ENCODE assay signal across 15 mouse cellular contexts in genomic region chr10:67066421-67066820, GRCm38 (mm10). TPM values are rescaled to one million over a fixed set of nuclear protein-coding genes. Genes with fewer than 3 reads are reported as not detected.
DNase-seq lines count a peak whose midpoint lies in the region; ATAC-seq and TF ChIP-seq lines count a peak whose summit lies in the region.
"Had no signal": no experiment of that assay in that cellular context is flagged by ENCODE, and none has a peak within 500 bp of the region (broad histone marks: within the 10 kb centered on the region; RNA-seq: fewer than 3 reads in every experiment).

No protein-coding gene starts in this region.

- no peak for ATAC-seq in forebrain, embryonic 13.5 days
- ATAC-seq in forebrain, embryonic 16.5 days: no peak
- ATAC-seq in liver, postnatal 0 days: no peak
- peak; percentile 70; the same call in 1 of the 2 replicates for ATAC-seq in hindbrain, postnatal 0 days

- no peak for DNase-seq in liver, postnatal 0 days
- DNase-seq in liver: no peak
- DNase-seq in hindbrain, postnatal 0 days (ENCODE audit: low spot score): peak; percentile 58
- no peak for DNase-seq in layer of hippocampus, postnatal 14 days (ENCODE audit: low spot score in 2 of 2)
- no peak for DNase-seq in layer of hippocampus, postnatal 36 days
- DNase-seq: adrenal gland, postnatal 36 days; gastrocnemius, postnatal 10 days; heart, postnatal 4 days; liver, embryonic 13.5 days; thymus, postnatal 4 days had no signal

- no peak overlapping the region for H3K9ac ChIP-seq in forebrain, embryonic 13.5 days
- H3K9ac ChIP-seq in forebrain, embryonic 16.5 days (replicated peaks; ENCODE audit: low read depth, low read length): no peak overlapping the region
- no peak overlapping the region for H3K9ac ChIP-seq in liver, postnatal 0 days (replicated peaks)
- H3K9ac ChIP-seq in hindbrain, postnatal 0 days (replicated peaks; ENCODE audit: low read length): no peak overlapping the region
- H3K9ac ChIP-seq: liver, embryonic 13.5 days had no signal

- no peak overlapping the region for H3K4me2 ChIP-seq in forebrain, embryonic 13.5 days
- H3K4me2 ChIP-seq in forebrain, embryonic 16.5 days (ENCODE audit: low read length): no peak overlapping the region
- H3K4me2 ChIP-seq in liver, postnatal 0 days (ENCODE audit: low read depth, low read length): no peak overlapping the region
- no peak overlapping the region for H3K4me2 ChIP-seq in hindbrain, postnatal 0 days (ENCODE audit: low read depth, low read length)
- H3K4me2 ChIP-seq: liver, embryonic 13.5 days had no signal

- H3K27me3 ChIP-seq in forebrain, embryonic 13.5 days: no peaks in the 10 kb centered on the region
- H3K27me3 ChIP-seq in forebrain, embryonic 16.5 days (replicated peaks; ENCODE audit: control insufficient read depth, insufficient read depth, low read length): no peaks in the 10 kb centered on the region
- no peaks in the 10 kb centered on the region for H3K27me3 ChIP-seq in liver, postnatal 0 days (ENCODE audit: insufficient read depth, low read length)
- H3K27me3 ChIP-seq in hindbrain, postnatal 0 days (ENCODE audit: insufficient read depth, low read length): no peaks in the 10 kb centered on the region
- H3K27me3 ChIP-seq: liver, embryonic 13.5 days; megakaryocyte, embryonic 14.5 days had no signal

- H3K4me1 ChIP-seq in forebrain, embryonic 13.5 days: peaks cover 24% of the 10 kb centered on the region
- H3K4me1 ChIP-seq in forebrain, embryonic 16.5 days (replicated peaks; ENCODE audit: control insufficient read depth, insufficient read depth, low read length): peaks cover 20% of the 10 kb centered on the region
- peaks cover 3% of the 10 kb centered on the region; the same call in 1 of the 2 replicates for H3K4me1 ChIP-seq in liver, postnatal 0 days (ENCODE audit: insufficient read depth)
- peaks cover 40% of the 10 kb centered on the region for H3K4me1 ChIP-seq in brown adipose tissue, adult 24 weeks (ENCODE audit: control insufficient read depth, insufficient read depth, insufficient read length, low read length)
- no peaks in the 10 kb centered on the region for H3K4me1 ChIP-seq in hindbrain, postnatal 0 days (ENCODE audit: insufficient read depth, low read length)

- 0 out of 2 replicates have a peak, but pooled peaks have one; percentile 4 for TF ChIP-seq CTCF in liver, postnatal 0 days (IDR thresholded peaks at IDR 0.05; ENCODE audit: low read depth)
- TF ChIP-seq CTCF in hindbrain, postnatal 0 days (IDR thresholded peaks at IDR 0.05; ENCODE audit: low read depth): peak; percentile 19

- H3K27ac ChIP-seq in forebrain, embryonic 13.5 days: peak overlapping the region; percentile 40
- H3K27ac ChIP-seq in forebrain, embryonic 16.5 days (ENCODE audit: low read length): no peak overlapping the region
- H3K27ac ChIP-seq in liver, postnatal 0 days (ENCODE audit: low read depth): no peak overlapping the region
- 0 out of 2 replicates have a peak overlapping the region, but pooled peaks have one; percentile 45 for H3K27ac ChIP-seq in brown adipose tissue, adult 24 weeks (replicated peaks; ENCODE audit: low read depth, low read length)
- H3K27ac ChIP-seq in hindbrain, postnatal 0 days: peak overlapping the region; percentile 29; the same call in 1 of the 2 replicates
- H3K27ac ChIP-seq: left cerebral cortex, adult 2 months; liver, embryonic 13.5 days had no signal

- H3K4me3 ChIP-seq in forebrain, embryonic 13.5 days: no peak overlapping the region
- H3K4me3 ChIP-seq in forebrain, embryonic 16.5 days (replicated peaks; ENCODE audit: low read length): no peak overlapping the region
- H3K4me3 ChIP-seq in liver, postnatal 0 days (ENCODE audit: low read depth, low read length): no peak overlapping the region
- no peak overlapping the region for H3K4me3 ChIP-seq in brown adipose tissue, adult 24 weeks (ENCODE audit: insufficient read depth, low read depth, low read length)
- H3K4me3 ChIP-seq in hindbrain, postnatal 0 days (ENCODE audit: low read length): no peak overlapping the region
- H3K4me3 ChIP-seq: left cerebral cortex, adult 2 months; liver, embryonic 13.5 days; megakaryocyte, embryonic 14.5 days had no signal

- no peaks in the 10 kb centered on the region for H3K36me3 ChIP-seq in forebrain, embryonic 13.5 days (ENCODE audit: poor library complexity, severe bottlenecking)
- no peaks in the 10 kb centered on the region for H3K36me3 ChIP-seq in forebrain, embryonic 16.5 days (ENCODE audit: control insufficient read depth, insufficient read depth)
- peaks cover 3% of the 10 kb centered on the region; the same call in 1 of the 2 replicates for H3K36me3 ChIP-seq in liver, postnatal 0 days (replicated peaks; ENCODE audit: insufficient read depth, low read length)
- H3K36me3 ChIP-seq in hindbrain, postnatal 0 days (ENCODE audit: insufficient read depth, low read length): no peaks in the 10 kb centered on the region
- H3K36me3 ChIP-seq: liver, embryonic 13.5 days had no signal

- no peak for TF ChIP-seq EP300 in liver, postnatal 0 days (IDR thresholded peaks at IDR 0.05; ENCODE audit: low read depth)

- no peaks in the 10 kb centered on the region for H3K9me3 ChIP-seq in forebrain, embryonic 13.5 days (replicated peaks)
- no peaks in the 10 kb centered on the region for H3K9me3 ChIP-seq in forebrain, embryonic 16.5 days (ENCODE audit: control insufficient read depth, low read length)
- no peaks in the 10 kb centered on the region for H3K9me3 ChIP-seq in liver, postnatal 0 days (ENCODE audit: low read length)
- no peaks in the 10 kb centered on the region for H3K9me3 ChIP-seq in hindbrain, postnatal 0 days (ENCODE audit: low read length)
- H3K9me3 ChIP-seq: liver, embryonic 13.5 days; megakaryocyte, embryonic 14.5 days had no signal

- WGBS in forebrain, embryonic 13.5 days: 63% methylated on average over 3 of the region's 3 CpGs
- WGBS in forebrain, embryonic 16.5 days: 62% methylated on average over 3 of the region's 3 CpGs
- WGBS in liver, postnatal 0 days (ENCODE audit: insufficient replicate concordance): 72% methylated on average over 3 of the region's 3 CpGs
- WGBS in hindbrain, postnatal 0 days: 41% methylated on average over 3 of the region's 3 CpGs

RNA-seq across cellular contexts. Expression of gene Jmjd1c, which starts 29.5 kb away (rescaled TPM):
- 42.5 and 49.6 TPM in 2 replicates for polyA plus RNA-seq in forebrain, embryonic 13.5 days (2015; fragmentation: Nextera tagmentation; extraction: Ambion mirVana)
- 51.8 and 55.2 TPM in 2 replicates for polyA plus RNA-seq in forebrain, embryonic 16.5 days (2015; fragmentation: Nextera tagmentation; extraction: Ambion mirVana)
- polyA plus RNA-seq in liver, postnatal 0 days (2015; fragmentation: Nextera tagmentation; extraction: Ambion mirVana): 15.0 and 15.7 TPM in 2 replicates
- polyA plus RNA-seq in brown adipose tissue, adult 24 weeks (2012; ENCODE audit: insufficient read depth, insufficient read length, missing spikeins): 8.4 and 12.7 TPM in 2 replicates
- 53.7 and 54.1 TPM in 2 replicates for total RNA-seq in hindbrain, postnatal 0 days (2014; rRNA removed)
- polyA plus RNA-seq in hindbrain, postnatal 0 days (2015; fragmentation: Nextera tagmentation; extraction: Ambion mirVana): 45.4 and 45.6 TPM in 2 replicates
- total RNA-seq in layer of hippocampus, postnatal 14 days (2021): 100 to 1,000 TPM in 1 of 2 experiments, 10 to 100 TPM in 1; 96.9 to 104 TPM
- total RNA-seq in layer of hippocampus, postnatal 36 days (2021): 100 to 1,000 TPM; 103 to 110 TPM

RNA-seq across cellular contexts. Expression of gene Reep3, which starts 30.3 kb away (rescaled TPM):
- polyA plus RNA-seq in forebrain, embryonic 13.5 days (2015; fragmentation: Nextera tagmentation; extraction: Ambion mirVana): 42.2 and 43.0 TPM in 2 replicates
- 34.9 and 39.3 TPM in 2 replicates for polyA plus RNA-seq in forebrain, embryonic 16.5 days (2015; fragmentation: Nextera tagmentation; extraction: Ambion mirVana)
- 18.5 and 19.6 TPM in 2 replicates for polyA plus RNA-seq in liver, postnatal 0 days (2015; fragmentation: Nextera tagmentation; extraction: Ambion mirVana)
- polyA plus RNA-seq in brown adipose tissue, adult 24 weeks (2012; ENCODE audit: insufficient read depth, insufficient read length, missing spikeins): 32.0 and 42.6 TPM in 2 replicates
- 33.9 and 35.5 TPM in 2 replicates for total RNA-seq in hindbrain, postnatal 0 days (2014; rRNA removed)
- polyA plus RNA-seq in hindbrain, postnatal 0 days (2015; fragmentation: Nextera tagmentation; extraction: Ambion mirVana): 36.2 and 37.5 TPM in 2 replicates
- total RNA-seq in layer of hippocampus, postnatal 14 days (2021): 10 to 100 TPM; 32.0 to 32.2 TPM
- total RNA-seq in layer of hippocampus, postnatal 36 days (2021): 10 to 100 TPM; 20.2 to 24.1 TPM

Comparison
In these comparisons a context has a peak if more than half of its experiments do, and no peak if none do; other contexts are left out.
1. H3K27ac ChIP-seq: peak in forebrain, embryonic 13.5 days (single experiment), brown adipose tissue, adult 24 weeks (single experiment) and hindbrain, postnatal 0 days (single experiment); none in forebrain, embryonic 16.5 days (single experiment) and liver, postnatal 0 days (single experiment).